Mouse (Mus musculus): ENCODE results near the gene Asb2.

Gene Asb2

GRCm38 (mm10) chr12:103355746-103356414 lies at the start of gene Asb2:
Gene Asb2, minus strand, starts transcription at chr12:103356001.
- no peak for DNase-seq (ENCODE audit: low spot score in 2 of 2)

DNA sequence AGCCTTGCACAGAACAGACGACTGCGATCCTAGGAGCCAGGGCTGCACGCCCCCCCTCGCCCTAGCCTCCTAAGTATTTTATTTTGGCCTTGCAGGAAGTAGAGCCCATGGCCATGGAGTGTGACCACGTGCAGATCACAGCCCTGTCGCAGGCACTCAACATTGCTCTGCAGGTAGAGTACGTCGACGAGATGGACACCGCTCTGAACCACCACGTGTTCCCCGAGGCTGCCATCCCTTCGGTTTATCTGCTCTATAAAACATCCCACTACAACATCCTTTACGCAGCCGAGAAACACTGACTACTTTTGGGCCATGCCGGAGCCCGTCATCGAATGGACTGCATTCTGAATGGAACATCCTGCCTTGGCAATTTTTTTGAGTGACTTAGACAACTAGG lies 48.3 kb upstream of the Asb2 start:
- DNase-seq (ENCODE audit: low spot score in 2 of 2), result no peak

DNA sequence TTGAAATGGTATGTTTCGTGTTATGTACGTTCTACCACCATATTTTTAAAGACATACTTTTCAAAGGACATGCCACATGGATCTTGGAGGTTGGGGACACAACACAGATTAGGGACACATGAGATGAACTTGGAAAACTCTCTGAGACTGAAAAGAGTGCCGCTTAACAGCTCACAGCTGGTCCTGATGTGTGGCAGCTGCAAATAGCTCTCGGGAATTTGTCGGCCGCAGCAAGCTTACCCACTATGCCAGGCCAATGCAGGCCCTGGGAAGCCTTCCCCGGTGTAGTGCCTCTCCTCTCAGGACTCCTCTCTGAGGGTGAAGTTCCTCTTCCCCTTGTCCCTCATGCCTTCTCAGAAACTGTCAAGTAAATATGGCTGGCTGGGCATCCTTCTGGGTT lies 41.0 kb upstream of the Asb2 start:
- DNase-seq (ENCODE audit: low spot score in 2 of 2), result no peak

DNA sequence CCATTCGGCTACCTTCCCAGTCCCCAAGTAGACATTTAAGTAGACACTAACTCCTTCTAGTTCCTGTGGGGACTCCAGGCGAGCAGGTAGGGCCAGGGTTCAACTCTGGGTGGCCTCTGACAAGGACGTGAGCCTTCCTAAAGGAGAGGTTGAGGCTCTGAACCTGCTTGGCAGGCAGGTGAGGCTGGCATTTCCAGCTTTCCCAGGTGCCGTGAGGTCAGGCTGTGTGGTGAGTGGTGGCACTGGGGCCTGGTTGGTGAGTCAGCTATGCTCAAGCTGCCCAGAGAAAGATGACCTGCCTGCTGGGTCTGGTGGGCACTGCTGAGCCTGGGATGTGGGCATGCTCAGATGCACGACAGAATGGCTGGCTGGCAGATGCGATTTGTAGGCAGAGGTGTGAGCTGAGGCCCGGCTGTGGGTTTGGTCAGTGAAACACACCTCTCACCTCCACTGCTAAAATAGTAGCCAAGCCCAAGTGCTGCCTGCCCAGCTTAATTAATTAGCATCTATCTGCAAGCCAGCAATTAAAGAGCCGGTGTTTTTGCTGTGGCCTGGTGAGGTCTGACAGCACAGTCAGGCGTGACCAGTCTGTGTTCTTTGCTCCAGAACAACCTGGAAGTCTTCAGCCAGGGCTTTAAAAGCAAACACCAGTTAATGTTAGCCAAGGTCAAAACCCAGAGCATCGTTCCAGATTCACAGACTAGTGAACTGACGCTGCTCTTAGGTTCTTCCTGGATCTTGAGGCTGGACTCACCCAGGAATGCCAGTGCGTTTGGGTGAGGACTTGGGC lies 39.9 kb upstream of the Asb2 start:
- DNase-seq (ENCODE audit: low spot score in 2 of 2), result no peak

- no peak for DNase-seq (ENCODE audit: low spot score in 2 of 2)
Observed at GRCm38 (mm10) chr12:103393528-103393927, 37.7 kb upstream of the Asb2 start.

GRCm38 (mm10) chr12:103391098-103391497 lies 35.3 kb upstream of the Asb2 start:
- no peak for DNase-seq (ENCODE audit: low spot score in 2 of 2)

- no peak for DNase-seq (ENCODE audit: low spot score in 2 of 2)
Observed at GRCm38 (mm10) chr12:103389982-103390381, 34.2 kb upstream of the Asb2 start.

GRCm38 (mm10) chr12:103389348-103389727 lies 33.5 kb upstream of the Asb2 start:
- DNase-seq (ENCODE audit: low spot score in 2 of 2), result no peak

DNA sequence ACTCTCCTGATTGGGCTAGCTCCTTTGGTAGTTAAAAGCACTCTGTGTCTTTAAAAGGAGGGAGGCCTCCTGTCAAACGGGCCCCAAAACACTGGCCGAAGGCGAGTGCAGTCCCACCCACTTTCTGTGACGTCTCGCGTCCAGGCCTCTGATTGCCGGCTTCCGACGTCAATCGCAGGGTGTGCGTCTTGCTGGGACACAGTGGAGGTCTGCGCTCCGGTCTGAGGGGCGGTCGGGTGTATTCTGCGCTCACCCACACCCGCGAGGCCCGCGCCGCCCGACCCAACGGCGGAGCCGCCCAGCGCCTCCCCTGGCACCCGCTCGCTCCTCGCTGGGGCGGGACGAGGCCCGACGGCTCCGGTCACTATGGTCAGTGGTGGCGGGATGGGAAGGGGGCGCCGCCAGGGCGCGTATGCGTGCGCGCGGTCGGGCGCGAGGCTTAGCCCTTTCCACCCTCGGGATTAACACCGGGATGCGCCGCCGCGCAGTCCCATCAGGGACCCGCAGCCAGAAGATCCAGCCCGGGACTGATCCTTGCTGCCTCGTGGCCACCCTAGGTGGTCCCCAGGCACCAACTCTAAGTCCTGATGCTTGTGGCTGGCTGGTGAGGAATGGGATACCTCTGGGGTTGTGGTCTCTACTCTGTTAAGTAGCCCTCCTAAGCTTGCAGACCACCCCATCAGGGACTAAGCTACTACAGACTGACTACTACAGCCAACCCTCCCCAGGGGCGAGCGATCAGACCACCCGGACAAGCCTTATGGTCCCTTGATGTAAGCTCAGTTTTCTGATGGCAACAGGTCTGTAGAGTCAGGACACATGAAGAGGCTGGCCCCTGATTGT lies 32.9 kb upstream of the Asb2 start, which contains the start of gene Otub2:
Gene Otub2 (plus strand): TSS at position 178 of the 843 bp plus-strand sequence.
- DNase-seq (ENCODE audit: low spot score in 2 of 2), result peak; percentile 90 to 94

DNA sequence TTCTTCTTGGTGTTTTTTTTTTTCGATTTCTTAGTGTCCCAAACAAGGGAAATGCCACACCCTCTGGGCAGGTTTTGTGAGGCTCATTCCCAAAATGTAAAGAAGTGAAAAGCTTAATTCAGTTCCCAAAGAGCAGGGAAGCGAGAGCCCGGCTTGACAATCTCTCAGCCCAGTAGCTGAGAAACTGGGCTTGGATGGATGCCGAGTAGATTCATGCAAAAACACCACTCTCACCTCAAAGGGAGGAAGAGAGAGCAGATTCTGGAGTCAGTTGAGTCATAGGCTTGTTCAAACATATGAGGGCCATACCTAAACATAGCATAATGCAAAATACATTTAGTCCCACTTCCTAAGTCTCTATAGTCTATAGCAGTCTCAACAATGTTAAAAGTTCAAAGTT lies 24.4 kb upstream of the Asb2 start:
- no peak for DNase-seq (ENCODE audit: low spot score in 2 of 2)

DNA sequence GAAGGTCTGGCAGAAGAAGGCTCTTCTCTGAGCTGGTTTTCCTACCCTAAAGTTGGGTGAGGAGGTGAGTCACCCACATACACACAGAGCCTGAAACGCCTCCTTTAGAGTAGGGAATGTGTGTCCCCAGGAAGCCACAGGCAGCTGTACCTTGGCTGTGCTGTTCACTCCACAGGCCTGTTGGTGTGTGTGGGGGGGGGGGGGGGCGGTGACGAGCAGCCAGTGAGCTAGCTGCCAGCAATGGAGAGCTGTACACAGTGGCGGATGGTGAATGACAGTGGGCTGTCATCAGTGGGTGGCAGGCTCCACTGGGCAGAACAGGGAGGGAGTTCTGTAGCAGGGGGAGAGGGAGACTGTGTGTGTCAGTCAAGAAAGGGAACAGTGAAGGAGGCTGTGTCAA lies 21.0 kb upstream of the Asb2 start:
- no peak for DNase-seq (ENCODE audit: low spot score in 2 of 2)

DNA sequence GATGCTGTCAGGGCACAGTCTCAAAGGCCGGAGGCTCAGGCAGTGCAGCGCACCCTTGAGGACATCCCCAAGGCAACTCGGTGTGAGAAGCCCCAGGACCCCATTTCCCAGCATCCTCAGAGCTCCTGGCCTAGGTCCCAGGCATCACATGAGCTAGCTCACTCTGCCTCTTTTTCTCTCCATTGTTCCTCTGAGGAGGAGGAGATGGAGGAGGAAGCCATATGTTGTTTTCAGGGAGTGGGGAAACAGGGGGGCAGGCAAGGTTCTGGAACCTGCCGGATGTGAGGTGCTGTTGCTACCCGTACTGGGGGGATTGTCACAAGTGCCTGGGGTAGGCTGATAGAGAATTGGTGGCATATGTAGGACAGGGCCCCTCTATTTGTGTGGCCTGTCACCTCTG lies 20.3 kb upstream of the Asb2 start:
- DNase-seq (ENCODE audit: low spot score in 2 of 2), result no peak

DNA sequence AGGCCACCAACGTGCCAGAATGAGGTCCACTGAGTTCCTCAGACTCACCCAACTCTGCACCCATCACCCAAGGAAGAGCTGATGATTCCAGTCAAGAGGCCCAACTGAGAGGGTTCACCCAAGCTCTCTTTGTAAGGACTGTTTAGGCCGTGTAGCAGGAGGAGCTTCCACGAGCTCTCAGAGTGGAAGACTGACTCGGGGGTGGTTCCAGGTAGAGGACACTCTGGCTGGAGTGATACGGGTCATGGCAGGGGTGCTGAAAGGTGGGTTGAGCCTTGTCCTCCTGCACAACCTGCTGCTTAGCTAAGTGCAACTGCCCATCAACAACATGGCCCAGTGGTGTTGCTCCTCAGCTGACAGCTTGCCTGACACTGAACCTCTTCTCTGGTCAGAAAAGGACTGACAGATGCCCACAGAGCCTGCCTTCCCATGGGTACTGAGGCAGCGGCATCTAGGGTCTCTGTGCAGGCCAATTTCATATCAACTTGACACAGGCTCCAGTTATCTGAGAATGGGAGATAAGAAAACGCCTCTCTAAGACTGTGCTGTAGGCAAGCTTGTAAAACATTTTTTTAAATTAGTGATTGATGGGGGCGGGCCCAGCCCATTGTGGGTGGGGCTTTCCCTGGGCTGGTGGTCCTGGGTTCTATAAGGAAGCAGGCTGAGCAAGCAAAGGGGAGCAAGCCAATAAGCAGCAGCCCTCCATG lies 17.9 kb upstream of the Asb2 start:
- no peak for DNase-seq (ENCODE audit: low spot score in 2 of 2)

DNA sequence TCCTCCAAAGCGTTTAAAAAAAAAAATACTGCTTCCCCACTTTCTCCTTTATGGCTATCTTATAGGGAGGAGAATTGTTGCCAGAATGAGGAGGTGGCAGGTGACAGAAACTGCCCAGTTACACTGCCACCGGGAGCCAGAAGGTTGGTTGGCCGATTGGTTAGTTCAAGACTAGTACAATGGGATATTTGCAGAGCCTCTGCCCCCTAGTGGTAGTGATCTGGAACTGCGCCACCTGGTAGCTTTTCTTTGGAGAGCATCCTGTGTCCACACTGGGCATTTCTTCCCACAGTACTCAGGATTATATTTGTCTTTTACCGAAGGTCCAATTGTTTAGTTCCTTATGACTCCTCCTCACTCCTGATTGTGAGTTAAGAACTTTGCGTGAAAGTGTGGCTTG lies 15.9 kb upstream of the Asb2 start:
- DNase-seq (ENCODE audit: low spot score in 2 of 2), result peak; percentile 32 to 59

DNA sequence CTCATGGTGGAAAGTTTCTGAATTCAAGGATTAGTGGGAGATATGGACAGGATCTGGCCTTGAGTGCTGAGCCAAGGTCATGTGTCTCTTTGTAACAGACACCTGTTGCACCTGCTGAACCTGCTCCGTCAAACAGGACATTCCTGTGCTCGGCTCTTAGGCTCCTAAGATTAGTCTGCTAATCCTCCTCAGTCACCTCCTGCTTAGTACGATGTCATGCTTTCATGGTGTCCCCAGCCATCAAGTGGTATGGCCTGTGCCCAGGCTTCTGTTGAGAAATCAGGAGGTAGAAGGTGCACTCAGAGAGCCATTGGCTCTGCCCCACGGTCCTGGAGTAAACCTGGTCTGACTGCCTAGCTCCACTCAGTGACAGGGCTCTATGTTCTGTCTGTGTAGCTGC lies 15.1 kb upstream of the Asb2 start:
- no peak for DNase-seq (ENCODE audit: low spot score in 2 of 2)

DNA sequence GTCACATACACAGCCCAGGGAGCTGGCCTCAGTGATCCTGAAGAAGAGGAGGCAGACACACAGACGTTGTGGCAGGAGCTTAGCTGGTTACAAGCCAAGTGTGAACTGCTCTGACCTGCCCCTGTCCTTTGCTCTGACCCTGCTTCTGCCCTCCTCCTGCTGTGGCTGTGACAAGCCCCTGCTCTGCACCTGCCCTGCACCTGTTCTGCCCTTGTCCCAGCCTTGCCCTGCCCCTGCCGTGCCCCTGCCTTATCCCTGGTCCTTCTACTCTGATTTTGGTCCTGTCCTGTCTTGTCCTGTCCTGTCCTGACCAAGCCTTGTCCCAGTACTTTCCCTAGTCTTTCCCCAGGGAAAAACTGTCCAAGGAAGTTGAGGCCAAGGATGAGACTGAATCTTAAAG lies 13.0 kb upstream of the Asb2 start:
- no peak for DNase-seq (ENCODE audit: low spot score in 2 of 2)

DNA sequence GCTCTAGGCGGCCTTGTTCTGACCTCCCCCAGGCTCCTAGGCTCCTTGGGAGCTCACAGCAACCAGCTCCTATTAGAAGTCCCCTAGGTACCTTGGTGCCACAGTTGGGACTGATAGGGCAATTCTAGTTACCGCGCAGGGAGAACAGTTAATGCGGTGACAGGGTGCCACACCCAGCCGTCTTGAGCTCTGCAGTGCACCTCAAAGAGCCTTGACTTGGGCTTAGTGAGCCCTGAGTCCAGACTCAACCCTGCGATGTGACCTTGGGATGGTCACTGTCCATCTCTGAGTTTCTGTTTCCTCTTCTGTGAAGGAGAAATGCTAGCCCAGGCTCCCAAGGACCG lies 12.5 kb upstream of the Asb2 start:
- no peak for DNase-seq (ENCODE audit: low spot score in 2 of 2)

DNA sequence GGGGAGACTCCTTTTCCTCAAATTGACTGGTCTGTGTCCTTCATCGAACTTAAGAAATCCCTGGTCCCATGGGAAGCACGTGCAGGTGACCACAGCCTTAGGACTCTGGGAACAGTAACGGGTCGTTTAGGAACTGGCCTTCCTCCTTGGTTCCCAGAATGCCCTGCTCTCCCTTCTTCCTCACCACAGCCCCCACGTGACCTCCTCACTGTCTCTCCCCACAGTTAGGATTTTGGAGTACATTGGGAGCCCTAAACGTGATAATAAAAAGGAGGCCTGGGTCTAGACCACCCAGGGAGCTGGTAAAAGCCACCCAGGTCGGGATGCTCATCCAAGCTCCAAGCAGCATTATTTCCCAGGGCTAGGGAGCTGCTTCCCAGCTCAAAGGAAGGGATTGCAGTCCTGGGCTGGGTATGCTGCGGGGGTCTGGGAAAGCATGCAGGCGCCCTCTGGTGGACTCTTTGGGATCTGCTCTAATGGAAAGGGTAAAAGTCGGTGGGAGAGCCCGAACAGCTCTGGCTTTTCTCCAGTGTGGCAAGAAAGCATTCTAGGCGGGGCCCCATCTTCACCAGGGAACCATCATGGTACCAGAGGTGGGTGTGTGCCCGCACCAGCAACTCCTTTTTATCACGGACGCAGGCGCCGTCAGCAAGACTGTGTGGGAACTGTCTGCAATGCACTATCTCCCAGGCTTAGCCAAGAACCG lies 12.0 kb upstream of the Asb2 start:
- DNase-seq (ENCODE audit: low spot score in 2 of 2), result peak; percentile 44 to 69

DNA sequence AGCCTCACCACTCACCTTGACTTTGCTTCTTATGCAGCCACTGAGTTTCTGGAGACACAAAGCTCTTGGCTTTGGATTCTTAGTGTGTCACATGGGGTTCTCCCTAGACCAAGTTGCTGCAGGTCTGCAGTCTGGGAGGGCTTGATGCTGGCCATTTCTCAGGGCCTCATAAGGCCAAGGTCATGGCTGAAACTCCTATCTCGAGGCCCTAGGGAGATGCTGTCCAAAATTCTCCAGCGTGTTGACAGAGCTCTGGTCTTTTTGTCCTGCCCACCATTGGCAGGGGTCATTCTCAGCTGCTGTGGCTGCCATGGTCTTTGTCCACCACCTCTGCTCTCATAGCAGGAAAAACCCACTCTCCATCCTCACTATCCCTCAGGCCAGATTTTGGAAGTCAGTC lies 11.4 kb upstream of the Asb2 start:
- no peak for DNase-seq (ENCODE audit: low spot score in 2 of 2)

DNA sequence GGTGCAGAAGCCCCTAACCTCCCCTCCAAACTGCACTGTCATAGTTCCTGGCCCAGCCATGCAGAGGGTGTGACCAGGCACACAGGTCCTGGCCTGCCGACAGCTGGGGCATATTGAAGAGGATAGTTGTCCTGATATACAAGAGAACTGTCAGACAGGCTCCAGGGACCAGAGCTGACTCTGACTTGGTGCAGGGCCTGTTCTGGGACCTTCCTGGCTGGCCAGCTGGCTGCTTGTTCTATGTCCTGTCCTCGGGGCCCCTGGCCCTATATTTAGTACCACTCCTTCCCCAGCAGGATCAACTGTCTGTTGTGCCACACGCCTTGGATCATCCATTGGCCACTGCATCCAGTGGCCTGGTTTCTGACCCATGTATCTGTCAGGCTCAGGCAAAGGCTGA lies 6.5 kb upstream of the Asb2 start:
- no peak for DNase-seq (ENCODE audit: low spot score in 2 of 2)

DNA sequence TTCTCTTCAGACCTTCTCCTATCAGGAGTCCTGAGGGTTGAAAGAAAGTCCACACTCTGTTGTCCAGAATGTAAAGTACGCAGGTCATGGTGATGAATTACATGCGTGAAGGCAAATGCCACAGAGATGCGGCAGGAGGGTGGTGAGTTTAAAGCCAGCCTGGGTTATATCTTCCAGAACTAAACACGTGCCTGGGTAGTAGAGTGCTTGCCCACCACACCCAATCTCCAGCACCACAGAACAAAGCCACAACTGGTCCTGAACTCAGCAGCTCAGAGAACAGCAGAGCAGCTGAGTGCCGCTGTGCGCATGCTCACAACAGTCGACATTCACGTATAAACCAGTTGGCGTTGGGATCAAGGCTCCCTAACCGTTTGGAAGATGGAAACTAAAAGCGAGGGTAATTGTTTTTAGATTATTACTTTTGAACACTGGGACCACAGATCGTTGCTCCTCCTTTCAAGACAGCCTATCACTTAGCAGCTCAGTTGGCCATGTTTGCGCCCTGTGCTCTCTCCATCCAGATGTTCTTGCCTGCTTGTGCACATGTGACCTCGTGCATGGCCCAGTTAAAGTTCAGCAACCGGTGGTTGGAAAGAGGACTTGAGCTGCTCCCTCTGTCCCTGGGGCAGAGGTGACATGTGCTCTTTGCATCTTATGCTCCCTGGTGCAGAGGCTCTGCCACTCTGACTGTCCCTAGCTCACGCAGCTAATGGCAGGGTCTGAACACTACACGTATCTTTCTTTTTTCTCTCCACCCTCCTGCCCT lies 5.9 kb upstream of the Asb2 start:
- DNase-seq (ENCODE audit: low spot score in 2 of 2), result no peak
